In genomic region chr5:137303609-137304008, GRCm38 (mm10) we compare ENCODE assay signal across 19 mouse cellular contexts. TPM values are rescaled to one million over a fixed set of nuclear protein-coding genes. Genes with fewer than 3 reads are reported as not detected.
DNase-seq lines count a peak whose midpoint lies in the region; ATAC-seq and TF ChIP-seq lines count a peak whose summit lies in the region.
"Had no signal": no experiment of that assay in that cellular context is flagged by ENCODE, and none has a peak within 500 bp of the region (broad histone marks: within the 10 kb centered on the region; RNA-seq: fewer than 3 reads in every experiment).

No protein-coding gene starts in this region.

- H3K4me1 ChIP-seq in forebrain, embryonic 10.5 days = peaks cover 54% of the 10 kb centered on the region
- H3K4me1 ChIP-seq in forebrain, embryonic 14.5 days (ENCODE audit: control insufficient read depth, insufficient read depth, low read length) = peaks cover 28% of the 10 kb centered on the region
- H3K4me1 ChIP-seq in heart, postnatal 0 days (ENCODE audit: control insufficient read depth, insufficient read depth) = peaks cover 24% of the 10 kb centered on the region
- peaks cover 35% of the 10 kb centered on the region for H3K4me1 ChIP-seq in liver, embryonic 11.5 days (replicated peaks; ENCODE audit: control insufficient read depth, insufficient read depth, low read length)
- H3K4me1 ChIP-seq in liver, postnatal 0 days (ENCODE audit: insufficient read depth) = peaks cover 24% of the 10 kb centered on the region
- H3K4me1 ChIP-seq in MEL (ENCODE audit: control insufficient read depth in 1 of 2, insufficient read depth in 2 of 2, low read length in 2 of 2) = peaks cover 11 to 50% of the 10 kb centered on the region in 2 experiments
- peaks cover 16% of the 10 kb centered on the region; the same call in 1 of the 2 replicates for H3K4me1 ChIP-seq in lung, postnatal 0 days (ENCODE audit: insufficient read depth, low read depth, low read length)

- no peak for TF ChIP-seq CTCF in heart, postnatal 0 days (IDR thresholded peaks at IDR 0.05; ENCODE audit: low read depth)
- TF ChIP-seq CTCF in liver, postnatal 0 days (IDR thresholded peaks at IDR 0.05; ENCODE audit: low read depth) = no peak
- no peak for TF ChIP-seq CTCF in MEL (IDR thresholded peaks at IDR 0.05 in 2 of 3, conservative IDR thresholded peaks at IDR 0.05 in 1 of 3; ENCODE audit: control insufficient read depth in 1 of 3, insufficient read depth in 1 of 3, low read depth in 2 of 3, low read length in 3 of 3, poor library complexity in 1 of 3, severe bottlenecking in 1 of 3)
- TF ChIP-seq CTCF in lung, postnatal 0 days (IDR thresholded peaks at IDR 0.05) = no peak

- peaks cover 43% of the 10 kb centered on the region for H3K79me2 ChIP-seq in MEL (ENCODE audit: control insufficient read depth, insufficient read depth, low read length, poor library complexity)

- H3K27me3 ChIP-seq in forebrain, embryonic 10.5 days (ENCODE audit: poor library complexity, severe bottlenecking) = no peaks in the 10 kb centered on the region
- no peaks in the 10 kb centered on the region for H3K27me3 ChIP-seq in forebrain, embryonic 14.5 days (replicated peaks; ENCODE audit: control insufficient read depth, insufficient read depth, low read length)
- no peaks in the 10 kb centered on the region for H3K27me3 ChIP-seq in heart, postnatal 0 days (ENCODE audit: control insufficient read depth, insufficient read depth, low read length)
- H3K27me3 ChIP-seq in liver, embryonic 11.5 days (replicated peaks; ENCODE audit: control insufficient read depth, insufficient read depth, low read length) = no peaks in the 10 kb centered on the region
- no peaks in the 10 kb centered on the region for H3K27me3 ChIP-seq in liver, postnatal 0 days (ENCODE audit: insufficient read depth, low read length)
- H3K27me3 ChIP-seq in MEL (ENCODE audit: control insufficient read depth in 1 of 2, insufficient read depth in 2 of 2, low read length in 2 of 2) = no peaks in the 10 kb centered on the region
- no peaks in the 10 kb centered on the region for H3K27me3 ChIP-seq in lung, postnatal 0 days (replicated peaks; ENCODE audit: insufficient read depth, low read length)
- H3K27me3 ChIP-seq: embryonic facial prominence, embryonic 15.5 days; limb, embryonic 12.5 days had no signal

- no peak for TF ChIP-seq POLR2A in MEL (IDR thresholded peaks at IDR 0.05; ENCODE audit: control insufficient read depth in 1 of 2, insufficient read depth in 1 of 2, low read depth in 1 of 2, low read length in 2 of 2, poor library complexity in 1 of 2)

- H3K9ac ChIP-seq in forebrain, embryonic 14.5 days (ENCODE audit: low read length) = no peak overlapping the region
- H3K9ac ChIP-seq in heart, postnatal 0 days (replicated peaks; ENCODE audit: low read depth, low read length) = peak overlapping the region; percentile 12; the same call in 1 of the 2 replicates
- peak overlapping the region; percentile 6; the same call in 1 of the 2 replicates for H3K9ac ChIP-seq in liver, embryonic 11.5 days (ENCODE audit: low read depth, low read length)
- no peak overlapping the region for H3K9ac ChIP-seq in liver, postnatal 0 days (replicated peaks)
- no peak overlapping the region for H3K9ac ChIP-seq in MEL (ENCODE audit: control insufficient read depth, low read depth, low read length, poor library complexity, severe bottlenecking)
- no peak overlapping the region for H3K9ac ChIP-seq in lung, postnatal 0 days (replicated peaks; ENCODE audit: low read depth)
- H3K9ac ChIP-seq: embryonic facial prominence, embryonic 15.5 days had no signal

- ATAC-seq in forebrain, embryonic 14.5 days = no peak
- ATAC-seq in heart, postnatal 0 days (ENCODE audit: insufficient read depth, low read depth) = no peak
- ATAC-seq in liver, embryonic 11.5 days (replicated peaks; ENCODE audit: low FRiP score) = no peak; the same call in 1 of the 2 replicates
- ATAC-seq in liver, postnatal 0 days = no peak
- ATAC-seq in lung, postnatal 0 days = no peak

- 90% methylated on average over 4 of the region's 4 CpGs for WGBS in forebrain, embryonic 10.5 days
- 91% methylated on average over 4 of the region's 4 CpGs for WGBS in forebrain, embryonic 14.5 days
- WGBS in heart, postnatal 0 days = 39% methylated on average over 4 of the region's 4 CpGs
- 48% methylated on average over 4 of the region's 4 CpGs for WGBS in liver, embryonic 11.5 days
- 46% methylated on average over 4 of the region's 4 CpGs for WGBS in liver, postnatal 0 days (ENCODE audit: insufficient replicate concordance)
- WGBS in lung, postnatal 0 days = 45% methylated on average over 4 of the region's 4 CpGs

- TF ChIP-seq EP300 in heart, postnatal 0 days (IDR thresholded peaks at IDR 0.05; ENCODE audit: low read depth) = no peak
- TF ChIP-seq EP300 in liver, postnatal 0 days (IDR thresholded peaks at IDR 0.05; ENCODE audit: low read depth) = no peak
- TF ChIP-seq EP300 in MEL (IDR thresholded peaks at IDR 0.05; ENCODE audit: low read depth in 1 of 2, low read length in 2 of 2) = peak; percentile 89 to 90
- TF ChIP-seq EP300 in lung, postnatal 0 days (IDR thresholded peaks at IDR 0.05) = no peak

- H3K9me3 ChIP-seq in forebrain, embryonic 10.5 days = peaks cover under 1% of the 10 kb centered on the region; the same call in 1 of the 2 replicates
- no peaks in the 10 kb centered on the region for H3K9me3 ChIP-seq in forebrain, embryonic 14.5 days (replicated peaks; ENCODE audit: control insufficient read depth, low read length)
- no peaks in the 10 kb centered on the region for H3K9me3 ChIP-seq in heart, postnatal 0 days (replicated peaks; ENCODE audit: control insufficient read depth, low read length)
- no peaks in the 10 kb centered on the region for H3K9me3 ChIP-seq in liver, embryonic 11.5 days (ENCODE audit: control insufficient read depth, low read length)
- H3K9me3 ChIP-seq in liver, postnatal 0 days (ENCODE audit: low read length) = no peaks in the 10 kb centered on the region
- no peaks in the 10 kb centered on the region for H3K9me3 ChIP-seq in MEL (replicated peaks; ENCODE audit: insufficient read depth, low read length)
- H3K9me3 ChIP-seq in lung, postnatal 0 days (ENCODE audit: low read length) = no peaks in the 10 kb centered on the region
- H3K9me3 ChIP-seq: embryonic facial prominence, embryonic 15.5 days had no signal

- TF ChIP-seq RAD21 in MEL (IDR thresholded peaks at IDR 0.05; ENCODE audit: low read depth, low read length) = no peak

- DNase-seq in forebrain, embryonic 10.5 days (ENCODE audit: extremely low spot score, low spot score) = no peak
- DNase-seq in forebrain, embryonic 14.5 days (ENCODE audit: low spot score) = no peak
- no peak for DNase-seq in heart, postnatal 0 days (ENCODE audit: low spot score)
- DNase-seq in heart, postnatal 14 days = no peak
- no peak for DNase-seq in liver, embryonic 11.5 days (ENCODE audit: low spot score)
- DNase-seq in liver, postnatal 0 days = no peak
- DNase-seq in MEL (ENCODE audit: low read depth, low spot score) = peak; percentile 54
- no peak for DNase-seq in lung, postnatal 0 days (ENCODE audit: low spot score)
- DNase-seq: adrenal gland, adult 2 months; cerebellum, adult 9-11 months; gastrocnemius, adult 2 months; heart, adult 11 months; kidney, adult 11 months; kidney, postnatal 10 days; lung, postnatal 10 days; right cerebral cortex, postnatal 4 days; thymus, adult 18-20 months had no signal

- H3K4me2 ChIP-seq in forebrain, embryonic 14.5 days (ENCODE audit: low read length) = no peak overlapping the region
- H3K4me2 ChIP-seq in heart, postnatal 0 days (ENCODE audit: low read depth, low read length) = no peak overlapping the region
- peak overlapping the region; percentile 68 for H3K4me2 ChIP-seq in liver, embryonic 11.5 days
- H3K4me2 ChIP-seq in liver, postnatal 0 days (ENCODE audit: low read depth, low read length) = no peak overlapping the region
- no peak overlapping the region for H3K4me2 ChIP-seq in lung, postnatal 0 days (replicated peaks; ENCODE audit: low read depth, low read length)
- H3K4me2 ChIP-seq: embryonic facial prominence, embryonic 15.5 days had no signal

- H3K36me3 ChIP-seq in forebrain, embryonic 10.5 days (replicated peaks) = peaks cover 79% of the 10 kb centered on the region
- peaks cover 65% of the 10 kb centered on the region for H3K36me3 ChIP-seq in forebrain, embryonic 14.5 days (ENCODE audit: control insufficient read depth, insufficient read depth, low read length)
- H3K36me3 ChIP-seq in heart, postnatal 0 days (replicated peaks; ENCODE audit: control insufficient read depth, insufficient read depth, low read length) = peaks cover 72% of the 10 kb centered on the region
- H3K36me3 ChIP-seq in liver, embryonic 11.5 days (ENCODE audit: control insufficient read depth, insufficient read depth, low read length) = peaks cover 58% of the 10 kb centered on the region
- H3K36me3 ChIP-seq in liver, postnatal 0 days (replicated peaks; ENCODE audit: insufficient read depth, low read length) = peaks cover 65% of the 10 kb centered on the region
- peaks cover 11 to 58% of the 10 kb centered on the region in 2 experiments for H3K36me3 ChIP-seq in MEL (ENCODE audit: control insufficient read depth in 1 of 2, insufficient read depth in 2 of 2, low read length in 2 of 2)
- peaks cover 34% of the 10 kb centered on the region for H3K36me3 ChIP-seq in lung, postnatal 0 days (ENCODE audit: insufficient read depth, low read length)

- peak overlapping the region; percentile 95; the same call in 1 of the 2 replicates for H3K4me3 ChIP-seq in forebrain, embryonic 10.5 days
- H3K4me3 ChIP-seq in forebrain, embryonic 14.5 days (ENCODE audit: low read depth, low read length) = no peak overlapping the region
- no peak overlapping the region for H3K4me3 ChIP-seq in heart, postnatal 0 days (ENCODE audit: low read depth, low read length)
- H3K4me3 ChIP-seq in liver, embryonic 11.5 days (ENCODE audit: low read depth, low read length) = 0 out of 2 replicates have a peak overlapping the region, but pooled peaks have one; percentile 95
- H3K4me3 ChIP-seq in liver, postnatal 0 days (ENCODE audit: low read depth, low read length) = no peak overlapping the region
- no peak overlapping the region for H3K4me3 ChIP-seq in MEL (ENCODE audit: control insufficient read depth in 1 of 2, insufficient read depth in 1 of 2, low read depth in 2 of 2, low read length in 2 of 2)
- no peak overlapping the region for H3K4me3 ChIP-seq in lung, postnatal 0 days (ENCODE audit: low read depth, low read length)
- H3K4me3 ChIP-seq: embryonic facial prominence, embryonic 15.5 days; gastrocnemius, adult 2 months; limb, embryonic 12.5 days had no signal

- intact Hi-C loops in heart, postnatal 14 days (cut with DNase I) = no loop called here

- no peak overlapping the region for H3K27ac ChIP-seq in forebrain, embryonic 10.5 days
- H3K27ac ChIP-seq in forebrain, embryonic 14.5 days (ENCODE audit: low read depth, low read length) = no peak overlapping the region
- no peak overlapping the region for H3K27ac ChIP-seq in heart, postnatal 0 days (ENCODE audit: low read depth)
- no peak overlapping the region for H3K27ac ChIP-seq in liver, embryonic 11.5 days (ENCODE audit: low read depth, low read length)
- H3K27ac ChIP-seq in liver, postnatal 0 days (ENCODE audit: low read depth) = no peak overlapping the region
- H3K27ac ChIP-seq in MEL (ENCODE audit: control insufficient read depth, low read depth, low read length) = peak overlapping the region; percentile 93
- no peak overlapping the region for H3K27ac ChIP-seq in lung, postnatal 0 days (ENCODE audit: low read length)
- H3K27ac ChIP-seq: embryonic facial prominence, embryonic 15.5 days; gastrocnemius, adult 2 months; limb, embryonic 12.5 days had no signal

RNA-seq across cellular contexts. Expression of gene Srrt, which starts 3.9 kb away (rescaled TPM):
- polyA plus RNA-seq in forebrain, embryonic 10.5 days (2016; fragmentation: Nextera tagmentation; extraction: Ambion mirVana) = 205 and 209 TPM in 2 replicates
- polyA plus RNA-seq in forebrain, embryonic 14.5 days (2014; fragmentation: Nextera tagmentation; extraction: Ambion mirVana) = 78.9 and 95.2 TPM in 2 replicates
- total RNA-seq in heart, postnatal 0 days (2014; rRNA removed; ENCODE audit: low replicate concordance) = 77.2 and 139 TPM in 2 replicates
- polyA plus RNA-seq in heart, postnatal 0 days (2015; fragmentation: Nextera tagmentation; extraction: Ambion mirVana) = 34.9 and 38.0 TPM in 2 replicates
- 10 to 100 TPM; 84.2 to 84.8 TPM for total RNA-seq in heart, postnatal 14 days (2021)
- 165 and 169 TPM in 2 replicates for polyA plus RNA-seq in liver, embryonic 11.5 days (2014; fragmentation: Nextera tagmentation; extraction: Ambion mirVana)
- 24.1 and 28.2 TPM in 2 replicates for polyA plus RNA-seq in liver, postnatal 0 days (2015; fragmentation: Nextera tagmentation; extraction: Ambion mirVana)
- total RNA-seq in MEL (2012; rRNA removed) = 235 and 291 TPM in 2 replicates
- polyA plus RNA-seq in MEL (2012; ENCODE audit: insufficient read depth in 1 of 2, insufficient read length in 2 of 2, low read depth in 1 of 2, low replicate concordance in 2 of 2, missing spikeins in 1 of 2) = 100 to 1,000 TPM in 1 of 2 experiments, not detected in 1; 454 TPM
- 30.9 and 32.7 TPM in 2 replicates for polyA plus RNA-seq in lung, postnatal 0 days (2015; fragmentation: Nextera tagmentation; extraction: Ambion mirVana)

RNA-seq across cellular contexts. Expression of gene Ufsp1, which starts 9.2 kb away (rescaled TPM):
- polyA plus RNA-seq in forebrain, embryonic 10.5 days (2016; fragmentation: Nextera tagmentation; extraction: Ambion mirVana) = 10.3 and 10.4 TPM in 2 replicates
- 9.8 and 10.3 TPM in 2 replicates for polyA plus RNA-seq in forebrain, embryonic 14.5 days (2014; fragmentation: Nextera tagmentation; extraction: Ambion mirVana)
- 4.1 and 5.6 TPM in 2 replicates for total RNA-seq in heart, postnatal 0 days (2014; rRNA removed; ENCODE audit: low replicate concordance)
- polyA plus RNA-seq in heart, postnatal 0 days (2015; fragmentation: Nextera tagmentation; extraction: Ambion mirVana) = 11.5 and 11.9 TPM in 2 replicates
- total RNA-seq in heart, postnatal 14 days (2021) = 1 to 10 TPM; 6.7 to 8.5 TPM
- polyA plus RNA-seq in liver, embryonic 11.5 days (2014; fragmentation: Nextera tagmentation; extraction: Ambion mirVana) = 13.3 and 13.5 TPM in 2 replicates
- 9.1 and 9.5 TPM in 2 replicates for polyA plus RNA-seq in liver, postnatal 0 days (2015; fragmentation: Nextera tagmentation; extraction: Ambion mirVana)
- total RNA-seq in MEL (2012; rRNA removed) = 4.7 and 6.9 TPM in 2 replicates
- 10 to 100 TPM in 1 of 2 experiments, not detected in 1; 16.1 TPM for polyA plus RNA-seq in MEL (2012; ENCODE audit: insufficient read depth in 1 of 2, insufficient read length in 2 of 2, low read depth in 1 of 2, low replicate concordance in 2 of 2, missing spikeins in 1 of 2)
- 4.7 and 7.2 TPM in 2 replicates for polyA plus RNA-seq in lung, postnatal 0 days (2015; fragmentation: Nextera tagmentation; extraction: Ambion mirVana)

RNA-seq across cellular contexts. Expression of gene Trip6, which starts 10.6 kb away (rescaled TPM):
- 70.3 and 73.0 TPM in 2 replicates for polyA plus RNA-seq in forebrain, embryonic 10.5 days (2016; fragmentation: Nextera tagmentation; extraction: Ambion mirVana)
- 18.2 and 18.4 TPM in 2 replicates for polyA plus RNA-seq in forebrain, embryonic 14.5 days (2014; fragmentation: Nextera tagmentation; extraction: Ambion mirVana)
- 44.8 and 46.8 TPM in 2 replicates for total RNA-seq in heart, postnatal 0 days (2014; rRNA removed; ENCODE audit: low replicate concordance)
- polyA plus RNA-seq in heart, postnatal 0 days (2015; fragmentation: Nextera tagmentation; extraction: Ambion mirVana) = 22.9 and 28.6 TPM in 2 replicates
- 10 to 100 TPM; 14.2 to 14.3 TPM for total RNA-seq in heart, postnatal 14 days (2021)
- 31.0 and 31.6 TPM in 2 replicates for polyA plus RNA-seq in liver, embryonic 11.5 days (2014; fragmentation: Nextera tagmentation; extraction: Ambion mirVana)
- 7.5 and 9.2 TPM in 2 replicates for polyA plus RNA-seq in liver, postnatal 0 days (2015; fragmentation: Nextera tagmentation; extraction: Ambion mirVana)
- 0.46 and 0.58 TPM in 2 replicates for total RNA-seq in MEL (2012; rRNA removed)
- polyA plus RNA-seq in MEL (2012; ENCODE audit: insufficient read depth in 1 of 2, insufficient read length in 2 of 2, low read depth in 1 of 2, low replicate concordance in 2 of 2, missing spikeins in 1 of 2) = 1 to 10 TPM in 1 of 2 experiments, not detected in 1; 2.1 TPM
- 45.8 and 50.1 TPM in 2 replicates for polyA plus RNA-seq in lung, postnatal 0 days (2015; fragmentation: Nextera tagmentation; extraction: Ambion mirVana)

RNA-seq across cellular contexts. Expression of gene Ache, which starts 16.3 kb away (rescaled TPM):
- 1.9 and 2.3 TPM in 2 replicates for polyA plus RNA-seq in forebrain, embryonic 10.5 days (2016; fragmentation: Nextera tagmentation; extraction: Ambion mirVana)
- polyA plus RNA-seq in forebrain, embryonic 14.5 days (2014; fragmentation: Nextera tagmentation; extraction: Ambion mirVana) = 6.9 and 10.9 TPM in 2 replicates
- 5.3 and 5.9 TPM in 2 replicates for total RNA-seq in heart, postnatal 0 days (2014; rRNA removed; ENCODE audit: low replicate concordance)
- polyA plus RNA-seq in heart, postnatal 0 days (2015; fragmentation: Nextera tagmentation; extraction: Ambion mirVana) = 2.3 and 2.8 TPM in 2 replicates
- 1 to 10 TPM; 2.7 to 3.9 TPM for total RNA-seq in heart, postnatal 14 days (2021)
- 22.7 and 23.3 TPM in 2 replicates for polyA plus RNA-seq in liver, embryonic 11.5 days (2014; fragmentation: Nextera tagmentation; extraction: Ambion mirVana)
- polyA plus RNA-seq in liver, postnatal 0 days (2015; fragmentation: Nextera tagmentation; extraction: Ambion mirVana) = 10.3 and 11.1 TPM in 2 replicates
- 3.4 and 7.0 TPM in 2 replicates for total RNA-seq in MEL (2012; rRNA removed)
- polyA plus RNA-seq in MEL (2012; ENCODE audit: insufficient read depth in 1 of 2, insufficient read length in 2 of 2, low read depth in 1 of 2, low replicate concordance in 2 of 2, missing spikeins in 1 of 2) = 10 to 100 TPM in 1 of 2 experiments, not detected in 1; 16.8 TPM
- 0.92 and 1.2 TPM in 2 replicates for polyA plus RNA-seq in lung, postnatal 0 days (2015; fragmentation: Nextera tagmentation; extraction: Ambion mirVana)

RNA-seq across cellular contexts. Expression of gene Slc12a9, which starts 29.8 kb away (rescaled TPM):
- polyA plus RNA-seq in forebrain, embryonic 10.5 days (2016; fragmentation: Nextera tagmentation; extraction: Ambion mirVana) = 10.6 and 11.8 TPM in 2 replicates
- polyA plus RNA-seq in forebrain, embryonic 14.5 days (2014; fragmentation: Nextera tagmentation; extraction: Ambion mirVana) = 6.2 and 9.9 TPM in 2 replicates
- 7.3 and 14.8 TPM in 2 replicates for total RNA-seq in heart, postnatal 0 days (2014; rRNA removed; ENCODE audit: low replicate concordance)
- 4.0 and 4.5 TPM in 2 replicates for polyA plus RNA-seq in heart, postnatal 0 days (2015; fragmentation: Nextera tagmentation; extraction: Ambion mirVana)
- total RNA-seq in heart, postnatal 14 days (2021) = 1 to 10 TPM; 3.8 to 5.4 TPM
- 6.4 and 7.0 TPM in 2 replicates for polyA plus RNA-seq in liver, embryonic 11.5 days (2014; fragmentation: Nextera tagmentation; extraction: Ambion mirVana)
- 2.9 and 3.2 TPM in 2 replicates for polyA plus RNA-seq in liver, postnatal 0 days (2015; fragmentation: Nextera tagmentation; extraction: Ambion mirVana)
- total RNA-seq in MEL (2012; rRNA removed) = 7.1 and 8.8 TPM in 2 replicates
- 10 to 100 TPM in 1 of 2 experiments, not detected in 1; 12.1 TPM for polyA plus RNA-seq in MEL (2012; ENCODE audit: insufficient read depth in 1 of 2, insufficient read length in 2 of 2, low read depth in 1 of 2, low replicate concordance in 2 of 2, missing spikeins in 1 of 2)
- 8.2 TPM in 2 replicates for polyA plus RNA-seq in lung, postnatal 0 days (2015; fragmentation: Nextera tagmentation; extraction: Ambion mirVana)

Comparison
In these comparisons a context has a peak if more than half of its experiments do, and no peak if none do; other contexts are left out.
1. H3K4me3 ChIP-seq: peak in forebrain, embryonic 10.5 days (single experiment) and liver, embryonic 11.5 days (single experiment); none in forebrain, embryonic 14.5 days (single experiment), heart, postnatal 0 days (single experiment), liver, postnatal 0 days (single experiment), MEL (0 of 2) and lung, postnatal 0 days (single experiment).
2. H3K9ac ChIP-seq: peak in heart, postnatal 0 days (single experiment) and liver, embryonic 11.5 days (single experiment); none in forebrain, embryonic 14.5 days (single experiment), liver, postnatal 0 days (single experiment), MEL (single experiment) and lung, postnatal 0 days (single experiment).